Mouse (Mus musculus) lung, postnatal 0 days (tissue): Measurements from ENCODE around the gene Kif5a.

ENCODE experiments used
- CTCF ChIP-seq: IDR thresholded peaks from 2 replicates; pipeline ENCODE4 v1.5.1; 2016; ENCODE audit warnings: antibody characterized with exemption, mild to moderate bottlenecking
- EP300 ChIP-seq: IDR thresholded peaks from 2 replicates; pipeline ENCODE4 v1.6.1; 2016; ENCODE audit warnings: antibody characterized with exemption, mild to moderate bottlenecking, control low read depth

GRCm38 (mm10) chr10:127196392-127196791 is 66.8 kb downstream of the Kif5a start:
- no peak for TF ChIP-seq CTCF
- no peak for TF ChIP-seq EP300
